Mouse (Mus musculus) hindbrain, embryonic 12.5 days (tissue): ENCODE results near the gene Cbr4. TPM values are rescaled to one million over a fixed set of nuclear protein-coding genes. Genes with fewer than 3 reads are reported as not detected.

Experiments used
- ATAC-seq: fragments of 200-750 bp; cut with Nextera tagmentation; 2 replicates; pipeline ENCODE4 v1.8.0; 2017; ENCODE audit warnings: moderate TSS enrichment; ENCODE audit not compliant: low FRiP score
- H3K27ac ChIP-seq: fragments of 300-500 bp; sonication (generic); 2 replicates; pipeline ENCODE4 v1.5.1; 2016; ENCODE audit warnings: mild to moderate bottlenecking
- H3K27me3 ChIP-seq: fragments of 300-500 bp; sonication (generic); 2 replicates; pipeline ENCODE4 v1.6.1; 2016; ENCODE audit warnings: mild to moderate bottlenecking
- H3K36me3 ChIP-seq: fragments of 300-500 bp; sonication (generic); 2 replicates; pipeline ENCODE4 v1.6.1; 2016; ENCODE audit warnings: mild to moderate bottlenecking
- H3K4me1 ChIP-seq: fragments of 300-500 bp; sonication (generic); 2 replicates; pipeline ENCODE4 v1.6.1; 2016
- H3K4me2 ChIP-seq: fragments of 300-500 bp; sonication (generic); replicated peaks from 2 replicates; pipeline ENCODE4 v1.6.1; 2016; ENCODE audit warnings: mild to moderate bottlenecking
- H3K4me3 ChIP-seq: fragments of 300-500 bp; sonication (generic); 2 replicates; pipeline ENCODE4 v1.5.1; 2016; ENCODE audit warnings: mild to moderate bottlenecking
- H3K9ac ChIP-seq: fragments of 300-500 bp; sonication (generic); 2 replicates; pipeline ENCODE4 v1.6.1; 2016; ENCODE audit warnings: mild to moderate bottlenecking, moderate library complexity
- H3K9me3 ChIP-seq: fragments of 300-500 bp; sonication (generic); replicated peaks from 2 replicates; pipeline ENCODE4 v1.6.1; 2016; ENCODE audit warnings: mild to moderate bottlenecking
- WGBS: fragments of 180-500 bp; shearing (Covaris S2); methylation state at CpG from one replicate; pipeline ENCODE4 v1.1.7; 2016; 5-methylcytosine and 5-hydroxymethylcytosine counted together
- polyA plus RNA-seq: library from polyadenylated mRNA; unstranded; fragments of >200 nt; fragmentation: Nextera tagmentation; extraction: Ambion mirVana; gene quantifications from 2 replicates; pipeline ENCODE4 v1.2.1, GENCODE M21; 2016

Cbr4 gene
- polyA plus RNA-seq, 1 experiment from 2014 or later: 23.5 TPM

DNA sequence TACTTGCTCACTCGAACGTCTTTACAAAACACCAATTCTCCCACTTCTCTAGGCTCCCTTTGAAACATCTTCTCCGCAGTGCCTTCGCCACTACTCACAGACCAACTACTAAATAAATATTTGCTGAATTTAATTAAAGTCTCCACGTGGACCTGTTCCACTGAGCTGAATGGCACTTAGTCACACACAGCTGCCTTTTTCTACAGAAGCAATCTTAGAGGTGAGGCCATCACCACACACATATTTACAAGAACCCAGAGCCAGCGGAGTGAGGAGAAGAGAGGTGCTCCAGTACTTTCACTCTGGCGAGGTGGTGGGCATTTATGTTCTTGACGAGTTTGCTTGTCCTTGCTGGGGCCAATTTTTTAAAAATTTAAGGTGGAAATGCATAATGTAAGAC lies 68.7 kb downstream of the Cbr4 start:
- WGBS: 63% methylated on average over 8 of the region's 8 CpGs
- Histone ChIP-seq H3K27me3 (no peaks in the 10 kb centered on the region), H3K36me3 (no peaks in the 10 kb centered on the region), H3K4me1 (peaks cover 14% of the 10 kb centered on the region; the same call in 1 of the 2 replicates), H3K9ac (no peak overlapping the region), H3K9me3 (no peaks in the 10 kb centered on the region), H3K27ac (no peak overlapping the region), H3K4me2 (no peak overlapping the region), H3K4me3 (no peak overlapping the region)
- no peak for ATAC-seq
